Mouse (Mus musculus) lung, embryonic 14.5 days (tissue): ENCODE measurements around the gene Kmt2e. TPM values are rescaled to one million over a fixed set of nuclear protein-coding genes. Genes with fewer than 3 reads are reported as not detected.
"Not testable (repeated sequence)": the region's sequence is repeated elsewhere in the genome, so short reads cannot be mapped to it uniquely, and the experiment has no call there.

Experiments used
- ATAC-seq: fragments of 200-750 bp; cut with Nextera tagmentation; 2 replicates; pipeline ENCODE4 v1.8.0; 2017; ENCODE audit warnings: mild to moderate bottlenecking, moderate TSS enrichment, moderate library complexity; ENCODE audit not compliant: insufficient read depth
- DNase-seq: peaks from one replicate; pipeline ENCODE4 v3.0.0-alpha.2; 2015
- H3K27ac ChIP-seq: fragments of 300-500 bp; sonication (generic); 2 replicates; pipeline ENCODE4 v1.5.1; 2014; ENCODE audit warnings: low read depth, mild to moderate bottlenecking, moderate library complexity
- H3K27me3 ChIP-seq: fragments of 300-500 bp; sonication (generic); 2 replicates; pipeline ENCODE4 v1.6.1; 2014; ENCODE audit warnings: low read length, control low read depth; ENCODE audit not compliant: insufficient read depth
- H3K36me3 ChIP-seq: fragments of 300-500 bp; sonication (generic); 2 replicates; pipeline ENCODE4 v1.6.1; 2014; ENCODE audit warnings: control low read depth; ENCODE audit not compliant: insufficient read depth
- H3K4me1 ChIP-seq: fragments of 300-500 bp; sonication (generic); 2 replicates; pipeline ENCODE4 v1.6.1; 2014; ENCODE audit warnings: antibody characterized with exemption, control low read depth; ENCODE audit not compliant: insufficient read depth
- H3K4me2 ChIP-seq: fragments of 300-500 bp; sonication (generic); 2 replicates; pipeline ENCODE4 v1.6.1; 2014; ENCODE audit warnings: mild to moderate bottlenecking
- H3K4me3 ChIP-seq: fragments of 300-500 bp; sonication (generic); 2 replicates; pipeline ENCODE4 v1.5.1; 2014; ENCODE audit warnings: low read depth, low read length
- H3K9ac ChIP-seq: fragments of 300-500 bp; sonication (generic); 2 replicates; pipeline ENCODE4 v1.6.1; 2014
- H3K9me3 ChIP-seq: fragments of 300-500 bp; sonication (generic); 2 replicates; pipeline ENCODE4 v1.6.1; 2016; ENCODE audit warnings: low read depth, low read length, control low read depth
- CTCF ChIP-seq: IDR thresholded peaks from 2 replicates; pipeline ENCODE4 v1.5.1; 2016; ENCODE audit warnings: antibody characterized with exemption, low read depth
- WGBS: fragments of 180-500 bp; shearing (Covaris S2); extraction: QIAGEN DNeasy Blood & Tissue Kit; methylation state at CpG from one replicate; pipeline ENCODE4 v1.1.7; 2014; 5-methylcytosine and 5-hydroxymethylcytosine counted together
- polyA plus RNA-seq: library from polyadenylated mRNA; unstranded; fragments of >200 nt; fragmentation: Nextera tagmentation; extraction: Ambion mirVana; gene quantifications from 2 replicates; pipeline ENCODE4 v1.2.1, GENCODE M21; 2014

Gene Kmt2e
- polyA plus RNA-seq, 1 experiment from 2014 or later: 72.8 TPM

DNA sequence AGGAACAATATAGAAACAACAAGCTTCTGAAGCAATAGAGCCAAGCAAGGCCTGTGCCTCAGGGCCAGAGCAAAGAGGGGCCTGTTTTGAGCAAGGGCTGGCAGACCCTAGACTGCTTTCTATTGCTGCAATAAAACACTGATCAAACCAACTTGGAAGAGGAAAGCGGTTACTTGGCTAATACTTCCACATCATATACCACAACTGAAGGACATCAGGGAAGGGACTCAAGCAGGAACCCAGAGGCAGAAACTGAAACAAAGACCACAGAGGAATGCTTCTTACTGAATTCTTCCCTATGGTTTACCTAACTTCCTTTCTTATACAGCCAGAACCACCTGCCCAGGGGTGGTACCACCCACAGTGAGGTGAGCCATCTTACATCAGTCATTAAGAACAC is 87.4 kb downstream of the Kmt2e start:
- H3K4me1 ChIP-seq: no peaks in the 10 kb centered on the region
- no peak overlapping the region for H3K4me2 ChIP-seq
- H3K9me3 ChIP-seq: no peaks in the 10 kb centered on the region
- H3K27ac ChIP-seq: no peak overlapping the region
- DNase-seq (no peak), ATAC-seq (no peak)
- H3K4me3 ChIP-seq: no peak overlapping the region
- H3K27me3 ChIP-seq: no peaks in the 10 kb centered on the region
- peaks cover 40% of the 10 kb centered on the region for H3K36me3 ChIP-seq
- no peak for TF ChIP-seq CTCF
- WGBS: 95% methylated on average over 1 of the region's 1 CpGs
- H3K9ac ChIP-seq: no peak overlapping the region

DNA sequence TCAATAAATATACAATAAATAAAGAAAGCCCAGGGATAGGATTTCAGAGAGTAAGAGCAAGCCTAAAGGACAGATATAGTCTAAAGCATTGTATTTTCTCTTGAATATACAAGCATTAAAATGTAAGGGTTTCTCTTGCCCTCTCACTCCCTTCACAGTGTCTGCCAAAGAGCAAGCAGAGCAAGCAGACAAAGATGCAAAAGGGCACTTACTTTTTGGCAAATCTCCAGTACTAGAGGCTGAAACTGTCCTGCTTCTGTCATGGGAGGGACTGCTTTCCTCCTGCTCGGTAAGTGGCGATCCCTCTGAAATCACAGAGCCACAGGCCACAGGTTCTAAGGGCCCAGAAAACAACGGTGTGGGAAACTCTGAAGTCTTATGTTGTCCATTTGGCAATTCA is 89.7 kb downstream of the Kmt2e start:
- Histone ChIP-seq H3K27ac (no peak overlapping the region), H3K4me3 (no peak overlapping the region), H3K27me3 (no peaks in the 10 kb centered on the region), H3K4me2 (no peak overlapping the region), H3K36me3 (peaks cover 39% of the 10 kb centered on the region), H3K9me3 (no peaks in the 10 kb centered on the region), H3K9ac (no peak overlapping the region), H3K4me1 (no peaks in the 10 kb centered on the region)
- TF ChIP-seq CTCF: no peak
- 71% methylated on average over 3 of the region's 3 CpGs for WGBS
- ATAC-seq (no peak), DNase-seq (peak; percentile 24)

DNA sequence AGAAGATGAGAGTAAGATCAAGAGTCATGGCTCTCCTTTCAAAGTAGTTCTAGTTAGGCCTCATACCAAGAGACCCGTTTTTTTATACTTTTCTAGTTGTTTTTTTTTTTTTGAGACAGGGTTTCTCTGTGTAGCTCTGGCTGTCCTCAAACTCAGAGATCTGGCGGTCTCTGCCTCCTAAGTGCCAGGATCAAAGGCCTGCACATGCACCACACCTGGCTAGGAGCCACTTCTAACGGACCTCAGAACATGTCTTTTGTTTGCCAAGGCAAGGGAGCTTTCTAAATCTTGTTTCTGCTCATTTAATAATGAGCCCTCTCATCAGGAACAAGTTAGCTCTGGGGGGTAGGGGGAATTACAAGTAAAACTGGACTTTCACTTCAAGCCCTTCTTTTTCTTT is 90.4 kb downstream of the Kmt2e start:
- H3K36me3 ChIP-seq: peaks cover 39% of the 10 kb centered on the region
- no peaks in the 10 kb centered on the region for H3K27me3 ChIP-seq
- H3K4me3 ChIP-seq: no peak overlapping the region
- H3K27ac ChIP-seq: no peak overlapping the region
- DNase-seq: peak; percentile 21
- H3K9me3 ChIP-seq: no peaks in the 10 kb centered on the region
- ATAC-seq: no peak
- H3K4me1 ChIP-seq: no peaks in the 10 kb centered on the region
- TF ChIP-seq CTCF: no peak
- no peak overlapping the region for H3K9ac ChIP-seq
- H3K4me2 ChIP-seq: no peak overlapping the region
- 59% methylated on average over 3 of the region's 3 CpGs for WGBS

DNA sequence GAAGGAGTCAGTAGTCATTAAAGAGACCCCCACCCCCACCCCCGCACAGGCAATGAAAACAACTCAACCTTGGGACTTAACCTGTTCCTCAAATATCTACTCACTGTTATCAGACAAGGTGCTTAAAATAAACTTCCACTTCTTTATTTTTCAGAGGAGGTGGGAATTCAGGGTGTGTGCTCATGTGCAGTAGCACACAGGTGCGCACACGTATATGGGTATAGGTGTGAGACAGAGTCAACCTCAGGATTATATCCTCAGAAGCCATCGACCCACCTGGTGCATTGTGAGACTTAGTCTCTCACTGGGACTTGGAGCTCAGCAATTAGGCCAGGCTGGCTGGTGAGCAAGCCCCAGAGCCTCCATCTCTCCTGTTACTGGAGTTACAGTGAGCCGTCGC is 96.9 kb downstream of the Kmt2e start:
- no peak overlapping the region for H3K4me2 ChIP-seq
- no peaks in the 10 kb centered on the region for H3K27me3 ChIP-seq
- 83% methylated on average over 6 of the region's 6 CpGs for WGBS
- H3K4me3 ChIP-seq: no peak overlapping the region
- no peak overlapping the region for H3K9ac ChIP-seq
- DNase-seq (no peak), ATAC-seq (no peak)
- H3K36me3 ChIP-seq: peaks cover 13% of the 10 kb centered on the region; the same call in 1 of the 2 replicates
- no peak overlapping the region for H3K27ac ChIP-seq
- no peak for TF ChIP-seq CTCF
- no peaks in the 10 kb centered on the region for H3K4me1 ChIP-seq
- no peaks in the 10 kb centered on the region for H3K9me3 ChIP-seq

DNA sequence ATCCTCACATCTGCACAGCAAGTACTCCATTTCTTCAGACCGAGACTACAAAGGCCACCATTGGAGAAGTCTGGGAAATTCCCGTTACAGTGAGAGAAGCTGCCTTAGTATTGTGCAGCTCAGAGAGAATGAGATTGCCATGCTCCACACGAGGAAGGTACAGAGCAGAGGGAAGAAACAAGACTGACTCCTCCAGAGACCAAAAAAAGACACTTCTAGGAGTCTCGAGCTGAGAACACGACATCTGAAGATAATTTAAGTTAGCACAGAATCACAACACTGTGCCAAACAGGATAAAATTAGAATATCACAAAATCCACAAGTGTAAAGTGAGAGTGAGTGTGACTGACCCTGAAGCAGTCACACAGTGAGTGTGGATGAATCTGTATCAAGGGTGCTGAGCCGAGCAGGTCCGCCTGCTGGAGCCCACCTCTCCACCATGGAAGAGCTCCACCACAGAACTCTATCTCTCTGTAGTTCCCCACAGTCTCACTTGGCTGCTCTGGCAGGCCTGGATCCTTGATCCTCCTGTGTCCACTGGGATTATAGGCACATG is 97.4 kb downstream of the Kmt2e start:
- Histone ChIP-seq H3K36me3 (peaks cover 11% of the 10 kb centered on the region; the same call in 1 of the 2 replicates), H3K9ac (no peak overlapping the region), H3K9me3 (no peaks in the 10 kb centered on the region), H3K4me2 (no peak overlapping the region), H3K27ac (no peak overlapping the region), H3K4me3 (no peak overlapping the region), H3K27me3 (no peaks in the 10 kb centered on the region), H3K4me1 (no peaks in the 10 kb centered on the region)
- ATAC-seq (no peak), DNase-seq (no peak)
- 82% methylated on average over 7 of the region's 7 CpGs for WGBS
- no peak for TF ChIP-seq CTCF

DNA sequence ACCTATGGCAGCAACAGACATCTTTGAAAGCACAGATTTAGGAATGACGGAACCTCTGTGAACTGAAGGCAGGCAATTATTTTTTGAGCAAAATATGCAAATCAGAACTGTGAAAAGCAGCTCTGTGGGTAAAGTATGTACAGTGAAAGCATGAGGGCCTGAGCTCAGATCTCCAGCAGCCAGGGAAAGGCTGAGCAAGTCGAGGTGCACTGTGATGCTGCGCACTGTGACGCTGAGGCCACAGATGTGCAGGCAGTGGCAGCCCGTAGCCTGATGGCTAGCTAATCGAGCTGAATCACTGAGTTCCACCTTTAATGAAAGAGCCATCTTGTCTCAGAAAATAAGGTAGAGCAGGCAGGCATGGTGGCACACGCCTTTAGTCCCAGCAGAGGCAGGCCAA is 101.5 kb downstream of the Kmt2e start:
- DNase-seq: no peak
- H3K4me1 ChIP-seq: no peaks in the 10 kb centered on the region
- H3K4me3 ChIP-seq: no peak overlapping the region
- H3K9me3 ChIP-seq: no peaks in the 10 kb centered on the region
- WGBS: 90% methylated on average over 7 of the region's 7 CpGs
- no peak overlapping the region for H3K27ac ChIP-seq
- peaks cover 22% of the 10 kb centered on the region for H3K36me3 ChIP-seq
- ATAC-seq: no peak
- no peak for TF ChIP-seq CTCF
- no peak overlapping the region for H3K4me2 ChIP-seq
- no peak overlapping the region for H3K9ac ChIP-seq
- H3K27me3 ChIP-seq: no peaks in the 10 kb centered on the region

DNA sequence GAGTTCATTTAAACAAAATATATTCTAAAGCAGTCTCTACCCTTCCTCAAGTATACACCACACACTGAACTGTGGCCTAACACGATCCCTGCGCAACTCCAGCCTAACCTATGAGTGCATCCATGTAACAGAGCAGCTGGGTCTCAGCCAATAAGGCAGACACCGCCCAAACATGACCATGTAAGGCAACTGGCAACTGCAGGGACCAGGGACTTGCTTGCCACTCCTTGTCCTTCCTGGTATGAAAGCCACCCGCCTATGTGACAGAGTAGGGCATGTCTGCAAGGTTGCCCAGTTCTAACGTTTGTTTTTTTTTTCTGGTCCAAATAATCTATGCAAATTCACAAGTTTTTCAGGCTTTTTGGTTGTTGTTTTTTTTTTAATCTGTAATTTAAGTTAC is 117.4 kb downstream of the Kmt2e start:
- Histone ChIP-seq H3K9me3 (no peaks in the 10 kb centered on the region), H3K4me1 (peaks cover 4% of the 10 kb centered on the region; the same call in 1 of the 2 replicates), H3K9ac (no peak overlapping the region), H3K4me2 (no peak overlapping the region), H3K27ac (no peak overlapping the region), H3K36me3 (no peaks in the 10 kb centered on the region), H3K4me3 (no peak overlapping the region), H3K27me3 (no peaks in the 10 kb centered on the region)
- ATAC-seq (no peak), DNase-seq (peak; percentile 21)
- WGBS: 72% methylated on average over 5 of the region's 5 CpGs
- no peak for TF ChIP-seq CTCF

DNA sequence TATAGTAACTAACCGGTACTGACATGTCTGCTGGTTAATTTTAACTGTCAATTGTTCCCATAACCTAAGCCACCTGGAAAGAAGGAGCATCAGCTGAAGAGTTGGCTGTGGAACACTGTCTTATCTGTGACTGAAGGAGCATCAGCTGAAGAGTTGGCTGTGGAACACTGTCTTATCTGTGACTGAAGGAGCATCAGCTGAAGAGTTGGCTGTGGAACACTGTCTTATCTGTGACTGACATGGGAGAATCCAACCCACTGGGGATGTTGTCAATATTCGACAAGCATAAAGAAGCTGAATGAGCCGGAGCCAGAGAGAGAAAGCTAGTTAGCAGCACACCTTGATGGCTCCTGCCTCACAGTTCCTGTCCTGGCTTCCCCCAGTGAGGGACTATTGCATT is 119.1 kb downstream of the Kmt2e start:
- H3K9me3 ChIP-seq, DNase-seq, H3K4me3 ChIP-seq, H3K36me3 ChIP-seq, H3K27me3 ChIP-seq, H3K27ac ChIP-seq, H3K4me2 ChIP-seq, H3K9ac ChIP-seq, ATAC-seq, H3K4me1 ChIP-seq: not testable (repeated sequence)
- 63% methylated on average over 3 of the region's 3 CpGs for WGBS
